Mouse (Mus musculus) thymus, postnatal 10 days (tissue): ENCODE measurements at regions not wholly inside any gene's neighbourhood (a gene's known extent, or its start where the extent isn't known, plus 50 kb on each side); places are given as distances from the start of the nearest gene placed in this dataset.

Source experiments
- DNase-seq, 2 experiments: peaks; one replicate each; pipeline ENCODE4 v3.0.0; 2021; ENCODE audit warnings: low spot score in 2 of 2

GRCm38 (mm10) chr12:107539683-107540082, 51.3 kb downstream of the 3110018I06Rik start:
- no peak for DNase-seq

DNA sequence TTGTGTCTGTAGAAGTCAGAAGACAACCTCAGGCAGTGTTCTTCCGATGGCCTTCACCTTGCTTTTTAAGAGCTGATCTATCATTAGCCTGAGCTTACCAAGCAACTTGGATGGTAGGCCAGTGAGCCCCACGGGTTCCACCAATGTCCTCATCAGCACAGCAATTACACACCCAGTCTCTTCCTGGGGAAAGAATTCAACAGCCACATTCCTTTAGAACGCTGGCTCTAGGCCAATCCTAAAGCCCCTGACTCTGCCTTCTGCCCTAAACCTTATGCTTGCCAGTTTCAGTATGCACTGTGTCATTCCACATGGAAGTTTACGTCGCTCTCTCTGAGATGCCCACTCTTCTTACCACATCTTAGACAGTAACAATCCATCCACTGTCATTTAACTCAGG, 52.8 kb downstream of the 3110018I06Rik start:
- DNase-seq, result no peak

GRCm38 (mm10) chr12:107547194-107547885, 58.9 kb downstream of the 3110018I06Rik start:
- DNase-seq, result no peak

- no peak for DNase-seq
These were observed 59.5 kb downstream of the 3110018I06Rik start for GRCm38 (mm10) chr12:107547886-107548448.

DNA sequence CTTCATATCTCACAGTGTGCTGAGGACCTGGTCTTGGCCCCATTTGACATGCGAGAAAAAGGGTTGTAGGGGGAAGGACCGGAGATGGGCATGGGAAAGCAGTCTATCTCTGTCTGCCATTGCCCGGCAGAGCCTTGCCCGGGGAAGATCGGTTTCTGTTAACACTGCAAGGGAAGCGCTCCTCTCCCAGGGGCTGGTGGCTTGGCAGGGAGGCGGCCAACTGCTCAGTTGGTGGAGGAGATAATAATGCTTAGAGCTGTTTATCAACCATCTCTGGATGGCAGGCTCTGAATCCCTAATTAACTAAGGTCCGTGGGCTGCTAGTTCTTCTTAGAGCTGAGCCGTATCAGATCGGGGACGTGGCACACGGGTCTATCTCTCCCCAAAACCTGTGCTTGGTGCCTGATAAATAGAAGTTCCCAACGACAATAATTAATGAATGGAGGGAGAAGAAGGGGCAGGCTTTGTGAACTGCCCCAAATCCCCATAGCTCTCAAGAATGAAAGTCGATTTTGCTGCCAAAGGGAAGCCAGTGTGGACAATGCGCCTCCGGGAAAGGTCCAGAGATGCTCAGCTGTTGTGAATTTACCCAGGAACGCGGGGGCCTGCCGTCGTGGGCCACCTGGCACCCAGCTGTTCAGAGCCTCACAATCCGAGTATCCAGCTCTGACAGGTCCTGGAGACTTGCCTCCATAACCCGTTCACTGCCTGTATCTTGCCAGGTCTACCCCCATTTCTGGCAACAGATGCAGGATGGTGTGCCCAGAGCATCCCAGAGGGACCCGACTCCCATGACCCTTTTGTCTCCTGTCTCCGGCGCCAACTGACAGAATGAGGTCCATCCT, 61.2 kb downstream of the 3110018I06Rik start:
- no peak for DNase-seq

GRCm38 (mm10) chr12:107559191-107559590, 70.8 kb downstream of the 3110018I06Rik start:
- no peak for DNase-seq

- DNase-seq, result no peak
These were observed 71.7 kb downstream of the 3110018I06Rik start for GRCm38 (mm10) chr12:107560100-107560499.

GRCm38 (mm10) chr12:107572586-107572985, 84.2 kb downstream of the 3110018I06Rik start:
- no peak for DNase-seq

GRCm38 (mm10) chr12:107579508-107579907, 91.1 kb downstream of the 3110018I06Rik start:
- no peak for DNase-seq

DNA sequence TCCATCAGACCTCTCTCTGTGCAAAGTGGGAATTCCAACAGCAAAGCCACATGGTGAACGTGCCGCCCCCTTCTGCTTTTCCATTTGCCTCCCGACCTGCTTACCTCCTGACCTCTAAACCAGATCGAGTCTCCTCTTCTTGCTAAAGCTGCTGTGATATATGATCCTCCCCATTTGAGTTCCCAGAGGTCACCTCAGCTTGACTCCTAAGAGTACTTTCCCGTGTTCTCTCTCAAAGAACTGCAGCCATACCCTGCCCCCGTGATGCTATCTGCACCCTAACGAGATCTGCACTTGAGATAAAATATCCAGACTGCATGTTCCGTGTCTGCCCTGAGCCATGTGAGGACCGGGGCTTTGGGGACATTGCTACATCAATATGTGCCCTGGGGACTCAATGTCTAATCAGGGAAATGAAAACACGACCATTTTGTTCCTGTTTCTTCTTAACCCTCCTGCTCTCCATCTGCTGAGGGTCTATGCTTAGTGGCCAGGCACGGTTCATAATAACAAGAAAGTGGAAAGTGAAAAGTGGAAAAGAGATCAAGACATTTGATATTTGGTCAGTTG, 94.8 kb downstream of the 3110018I06Rik start:
- no peak for DNase-seq

DNA sequence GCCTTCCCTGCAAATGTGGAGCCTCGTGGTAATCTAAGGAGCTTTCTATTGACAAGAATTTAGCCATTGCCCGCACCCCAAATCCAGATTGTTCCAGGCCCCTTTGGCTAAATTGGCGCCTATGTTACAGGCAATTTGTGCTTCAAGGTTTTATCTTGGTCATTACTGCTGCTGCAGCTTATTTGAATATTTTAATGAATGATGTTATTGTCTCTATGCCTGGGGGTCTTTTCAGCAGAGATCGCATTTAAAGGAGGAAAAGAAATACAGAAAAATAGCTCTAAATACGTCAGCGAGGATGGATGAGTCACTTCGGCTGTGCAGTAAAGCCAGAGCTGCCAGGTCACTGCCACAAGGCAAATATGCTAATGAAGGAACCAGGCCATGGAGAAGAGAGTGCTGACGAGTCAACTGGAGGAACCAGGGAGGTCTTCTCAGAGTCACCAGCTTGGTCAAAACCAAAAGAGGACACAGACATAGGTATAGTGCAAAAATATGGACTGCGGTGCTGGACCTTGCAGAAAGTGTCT, 97.3 kb downstream of the 3110018I06Rik start:
- no peak for DNase-seq

GRCm38 (mm10) chr12:107596236-107596635, 107.8 kb downstream of the 3110018I06Rik start:
- DNase-seq, result no peak

DNA sequence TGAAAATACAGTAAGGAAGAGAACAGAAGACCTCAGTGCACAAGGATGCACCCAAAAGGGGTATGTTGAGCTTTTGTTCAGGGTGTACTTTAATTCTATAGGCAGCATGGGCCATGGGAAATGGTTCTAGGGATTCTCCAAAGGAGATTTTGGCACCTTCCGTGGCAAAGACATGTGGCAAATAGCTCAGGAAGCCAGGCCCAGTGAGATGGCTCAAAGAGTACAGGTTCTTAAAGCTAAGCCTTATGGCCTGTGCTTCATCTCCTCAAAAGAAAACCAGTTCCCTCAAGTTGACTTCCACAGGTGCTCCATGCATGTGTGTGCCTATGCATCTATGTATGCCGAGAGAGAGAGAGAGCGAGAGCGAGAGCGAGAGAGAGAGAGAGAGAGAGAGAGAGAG, 112.1 kb downstream of the 3110018I06Rik start:
- DNase-seq, result no peak

DNA sequence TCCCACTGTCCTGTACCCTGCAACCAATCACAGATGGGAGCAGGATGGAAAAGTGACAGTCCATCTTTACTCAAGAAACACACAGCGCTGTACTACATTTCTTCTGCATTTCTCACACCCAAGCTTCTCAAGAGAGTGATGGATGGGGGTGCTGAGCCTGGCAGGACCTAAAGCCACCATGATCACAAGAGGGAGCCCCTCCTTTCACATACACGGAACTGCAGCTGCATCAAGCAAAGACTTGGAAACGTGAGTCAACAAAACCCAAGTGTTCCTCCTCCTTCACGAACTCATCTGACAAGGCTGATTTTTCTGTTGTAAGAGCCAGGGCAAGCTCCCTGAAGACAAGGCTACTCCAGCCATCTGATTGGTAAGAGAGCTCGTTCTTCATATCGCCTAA, 120.5 kb downstream of the 3110018I06Rik start:
- DNase-seq, result peak; percentile 45 to 46

- DNase-seq, result no peak
These were observed 121.6 kb downstream of the 3110018I06Rik start for GRCm38 (mm10) chr12:107609986-107610385.

DNA sequence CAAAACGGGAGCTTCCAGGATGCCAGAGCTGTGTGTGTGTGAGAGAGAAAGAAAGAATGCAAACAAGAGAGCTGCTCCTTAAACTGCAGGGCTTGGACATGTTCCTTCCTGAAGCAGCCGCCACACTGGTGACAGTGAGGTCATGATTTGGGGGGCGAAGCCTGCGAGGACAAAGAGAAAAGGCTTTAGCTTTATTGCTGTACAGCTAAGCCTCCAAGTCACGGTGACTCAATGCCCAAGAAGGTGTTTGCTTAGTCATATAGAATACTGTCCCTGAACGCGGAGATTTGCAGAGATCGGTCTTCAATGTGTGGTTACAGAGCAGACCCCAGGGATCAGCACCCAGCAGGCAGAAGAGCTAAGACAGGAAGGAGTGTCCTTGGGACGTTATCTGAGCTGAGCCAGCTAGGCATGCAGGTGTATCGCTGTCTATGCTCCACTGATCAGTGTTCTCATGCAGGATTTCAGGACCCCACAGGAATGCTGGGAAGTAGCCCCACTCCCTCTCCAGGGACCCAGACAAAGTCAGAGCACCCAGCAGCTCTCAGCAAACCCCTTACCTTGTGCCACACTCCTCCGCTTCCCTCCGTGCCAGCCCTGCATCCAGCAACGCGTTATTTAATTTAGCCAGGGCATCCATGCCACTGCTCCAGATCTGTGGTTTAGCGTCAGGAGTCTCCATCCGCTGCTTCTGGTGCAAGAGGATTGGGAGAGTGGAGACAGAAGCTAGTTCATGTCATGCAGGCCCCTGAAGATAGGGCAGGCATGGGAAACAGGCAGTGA, 129.0 kb downstream of the 3110018I06Rik start:
- no peak for DNase-seq

GRCm38 (mm10) chr12:107624446-107624845, 136.0 kb downstream of the 3110018I06Rik start:
- no peak for DNase-seq

GRCm38 (mm10) chr12:107648008-107648407, 159.6 kb downstream of the 3110018I06Rik start:
- no peak for DNase-seq

DNA sequence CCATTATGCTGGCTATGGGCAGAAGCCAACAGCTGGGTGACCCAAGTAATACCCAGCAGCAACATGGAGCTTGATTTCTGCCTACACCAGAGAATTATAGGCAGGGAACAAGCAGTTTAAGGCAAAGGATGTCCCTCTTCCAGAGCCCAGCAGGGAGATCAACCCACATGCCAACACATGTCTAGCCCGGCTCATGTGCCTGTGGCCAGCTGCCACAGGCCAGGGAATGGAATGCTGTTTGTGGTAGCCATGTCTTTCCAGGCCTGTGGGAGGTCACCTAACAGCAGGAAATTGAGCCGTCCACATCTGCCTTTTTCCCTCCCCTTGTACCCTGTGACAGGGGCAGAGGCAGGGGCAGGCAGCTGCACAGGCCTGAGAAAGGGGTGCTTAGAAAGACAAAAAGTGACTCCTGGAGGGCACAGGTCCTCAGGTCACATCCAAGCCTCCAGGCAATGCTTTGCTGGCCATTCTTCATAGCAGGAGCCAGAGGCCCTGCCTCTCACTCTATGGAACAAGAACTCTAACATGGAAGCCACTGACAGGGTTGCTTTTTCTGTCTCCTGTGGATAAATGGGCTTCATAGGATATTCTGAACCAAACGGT, 163.8 kb downstream of the 3110018I06Rik start:
- DNase-seq, result no peak

DNA sequence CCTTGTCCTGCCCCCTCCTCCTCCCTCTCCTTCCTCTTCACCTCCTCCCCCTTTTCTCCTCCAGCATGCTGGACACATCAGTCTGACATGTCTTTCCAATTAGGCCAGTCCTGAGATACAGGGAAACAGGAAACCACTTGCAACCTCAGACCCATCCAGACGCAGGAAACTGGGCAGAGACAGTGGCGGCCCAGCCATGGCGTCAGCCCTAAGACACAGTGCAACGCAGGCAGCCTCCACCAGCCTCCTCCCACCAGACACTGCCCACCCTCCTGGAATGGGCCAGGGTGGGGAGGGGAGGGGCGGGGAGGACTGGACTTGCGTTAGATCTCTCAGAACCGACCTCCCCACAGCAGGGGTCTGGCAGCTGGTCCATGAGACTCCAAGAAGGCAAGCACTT, 164.7 kb downstream of the 3110018I06Rik start:
- DNase-seq, result no peak

DNA sequence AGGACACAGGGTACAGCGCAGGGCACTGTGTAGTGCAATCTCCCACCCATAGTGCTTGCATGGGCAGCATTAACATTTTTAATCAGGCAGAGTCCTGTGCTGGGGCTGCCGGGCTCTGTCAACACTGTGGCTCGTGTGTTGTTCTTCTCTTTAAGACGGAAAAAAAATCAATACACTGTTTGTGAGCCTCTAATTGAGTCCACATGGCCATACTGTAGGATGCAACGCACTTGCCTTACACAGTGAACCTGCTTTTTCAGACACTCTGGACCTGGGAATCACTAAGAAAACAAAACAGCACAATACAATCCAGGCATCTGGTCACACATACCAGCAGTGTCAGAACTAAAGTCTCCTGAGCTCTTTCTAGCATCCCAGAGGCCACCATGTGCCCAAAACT, 168.4 kb downstream of the 3110018I06Rik start:
- DNase-seq, result no peak
